Mouse (Mus musculus): Measurements from ENCODE around the gene Tmed8. TPM values are rescaled to one million over a fixed set of nuclear protein-coding genes. Genes with fewer than 3 reads are reported as not detected.

Gene Tmed8
- polyA plus RNA-seq, 1 experiment from 2014 or later: 1.8 TPM

GRCm38 (mm10) chr12:87146966-87147365 lies 53.3 kb downstream of the Tmed8 start, which contains the start of gene Gstz1:
Gene Gstz1, plus strand, starts transcription at chr12:87147165.
- peak; percentile 74 for ATAC-seq (ENCODE audit: insufficient number of reproducible peaks, insufficient read depth, low FRiP score, low read depth)
- Histone ChIP-seq H3K4me1 (ENCODE audit: control insufficient read depth in 2 of 2, insufficient read depth in 2 of 2, low read length in 2 of 2) (peaks cover 0 to 10% of the 10 kb centered on the region in 2 experiments; a peak in 3 of 4 replicates), H3K4me3 (ENCODE audit: control insufficient read depth in 1 of 2, insufficient read depth in 1 of 2, low read depth in 1 of 2, low read length in 2 of 2) (peak within 1 kb of the TSS; percentile 64 to 97), H3K9ac (ENCODE audit: low read length) (peak within 1 kb of the TSS; percentile 86), H3K27me3 (ENCODE audit: control insufficient read depth, insufficient read depth, low read length) (no peaks in the 10 kb centered on the region), H3K36me3 (ENCODE audit: control insufficient read depth, insufficient read depth, low read length) (no peaks in the 10 kb centered on the region), H3K4me2 (ENCODE audit: low read length) (peak within 1 kb of the TSS; percentile 67), H3K27ac (replicated peaks in 1 of 2; ENCODE audit: control insufficient read depth in 1 of 2, insufficient read depth in 1 of 2, low read depth in 2 of 2, low read length in 2 of 2) (peak within 1 kb of the TSS; percentile 88 to 95), H3K9me3 (ENCODE audit: control insufficient read depth, low read length) (peaks cover 7% of the 10 kb centered on the region; the same call in 1 of the 2 replicates)
- WGBS: under 1% methylated on average over 27 of the region's 27 CpGs

- Histone ChIP-seq H3K27ac (replicated peaks in 1 of 2; ENCODE audit: control insufficient read depth in 1 of 2, insufficient read depth in 1 of 2, low read depth in 2 of 2, low read length in 2 of 2) (no peak overlapping the region), H3K9ac (ENCODE audit: low read length) (no peak overlapping the region), H3K4me3 (ENCODE audit: control insufficient read depth in 1 of 2, insufficient read depth in 1 of 2, low read depth in 1 of 2, low read length in 2 of 2) (no peak overlapping the region), H3K4me2 (ENCODE audit: low read length) (no peak overlapping the region), H3K36me3 (ENCODE audit: control insufficient read depth, insufficient read depth, low read length) (peaks cover 9% of the 10 kb centered on the region), H3K27me3 (ENCODE audit: control insufficient read depth, insufficient read depth, low read length) (no peaks in the 10 kb centered on the region), H3K9me3 (ENCODE audit: control insufficient read depth, low read length) (no peaks in the 10 kb centered on the region), H3K4me1 (ENCODE audit: control insufficient read depth in 2 of 2, insufficient read depth in 2 of 2, low read length in 2 of 2) (peaks cover 0 to 23% of the 10 kb centered on the region in 2 experiments; a peak in 2 of 4 replicates)
- ATAC-seq (ENCODE audit: insufficient number of reproducible peaks, insufficient read depth, low FRiP score, low read depth): no peak
- 50% methylated on average over 2 of the region's 2 CpGs for WGBS
Measured at GRCm38 (mm10) chr12:87142156-87142555, 58.1 kb downstream of the Tmed8 start.

GRCm38 (mm10) chr12:87138768-87139167 lies 61.5 kb downstream of the Tmed8 start:
- WGBS: 64% methylated on average over 2 of the region's 2 CpGs
- H3K36me3 ChIP-seq (ENCODE audit: control insufficient read depth, insufficient read depth, low read length): peaks cover 31% of the 10 kb centered on the region

GRCm38 (mm10) chr12:87138342-87138701 lies 61.9 kb downstream of the Tmed8 start:
- ATAC-seq (ENCODE audit: insufficient number of reproducible peaks, insufficient read depth, low FRiP score, low read depth): no peak
- Histone ChIP-seq H3K4me1 (ENCODE audit: control insufficient read depth in 2 of 2, insufficient read depth in 2 of 2, low read length in 2 of 2) (peaks cover 0 to 15% of the 10 kb centered on the region in 2 experiments; a peak in 1 of 4 replicates), H3K27me3 (ENCODE audit: control insufficient read depth, insufficient read depth, low read length) (no peaks in the 10 kb centered on the region), H3K4me3 (ENCODE audit: control insufficient read depth in 1 of 2, insufficient read depth in 1 of 2, low read depth in 1 of 2, low read length in 2 of 2) (no peak overlapping the region), H3K9ac (ENCODE audit: low read length) (no peak overlapping the region), H3K36me3 (ENCODE audit: control insufficient read depth, insufficient read depth, low read length) (peaks cover 35% of the 10 kb centered on the region), H3K9me3 (ENCODE audit: control insufficient read depth, low read length) (no peaks in the 10 kb centered on the region), H3K4me2 (ENCODE audit: low read length) (no peak overlapping the region), H3K27ac (replicated peaks in 1 of 2; ENCODE audit: control insufficient read depth in 1 of 2, insufficient read depth in 1 of 2, low read depth in 2 of 2, low read length in 2 of 2) (no peak overlapping the region)
- 91% methylated on average over 2 of the region's 2 CpGs for WGBS

More at GRCm38 (mm10) chr12:87138768-87139167, 61.5 kb downstream of the Tmed8 start:
- no peaks in the 10 kb centered on the region for H3K9me3 ChIP-seq (ENCODE audit: control insufficient read depth, low read length)
- H3K4me2 ChIP-seq (ENCODE audit: low read length): no peak overlapping the region
- no peak overlapping the region for H3K4me3 ChIP-seq (ENCODE audit: control insufficient read depth in 1 of 2, insufficient read depth in 1 of 2, low read depth in 1 of 2, low read length in 2 of 2)
- H3K4me1 ChIP-seq (ENCODE audit: control insufficient read depth in 2 of 2, insufficient read depth in 2 of 2, low read length in 2 of 2): peaks cover 0 to 15% of the 10 kb centered on the region in 2 experiments; a peak in 1 of 4 replicates
- no peaks in the 10 kb centered on the region for H3K27me3 ChIP-seq (ENCODE audit: control insufficient read depth, insufficient read depth, low read length)
- no peak overlapping the region for H3K9ac ChIP-seq (ENCODE audit: low read length)
- H3K27ac ChIP-seq (replicated peaks in 1 of 2; ENCODE audit: control insufficient read depth in 1 of 2, insufficient read depth in 1 of 2, low read depth in 2 of 2, low read length in 2 of 2): no peak overlapping the region
- no peak for ATAC-seq (ENCODE audit: insufficient number of reproducible peaks, insufficient read depth, low FRiP score, low read depth)

- Histone ChIP-seq H3K27ac (replicated peaks in 1 of 2; ENCODE audit: control insufficient read depth in 1 of 2, insufficient read depth in 1 of 2, low read depth in 2 of 2, low read length in 2 of 2) (no peak overlapping the region), H3K36me3 (ENCODE audit: control insufficient read depth, insufficient read depth, low read length) (peaks cover 38% of the 10 kb centered on the region), H3K4me2 (ENCODE audit: low read length) (no peak overlapping the region), H3K4me3 (ENCODE audit: control insufficient read depth in 1 of 2, insufficient read depth in 1 of 2, low read depth in 1 of 2, low read length in 2 of 2) (no peak overlapping the region), H3K27me3 (ENCODE audit: control insufficient read depth, insufficient read depth, low read length) (no peaks in the 10 kb centered on the region), H3K9ac (ENCODE audit: low read length) (no peak overlapping the region), H3K4me1 (ENCODE audit: control insufficient read depth in 2 of 2, insufficient read depth in 2 of 2, low read length in 2 of 2) (peaks cover 2 to 15% of the 10 kb centered on the region in 2 experiments; a peak in 2 of 4 replicates), H3K9me3 (ENCODE audit: control insufficient read depth, low read length) (no peaks in the 10 kb centered on the region)
- WGBS: 76% methylated on average over 15 of the region's 15 CpGs
- ATAC-seq (ENCODE audit: insufficient number of reproducible peaks, insufficient read depth, low FRiP score, low read depth): no peak
Measured at GRCm38 (mm10) chr12:87137439-87138341, 62.6 kb downstream of the Tmed8 start.

- no peak overlapping the region for H3K9ac ChIP-seq (ENCODE audit: low read length)
- no peak overlapping the region for H3K27ac ChIP-seq (replicated peaks in 1 of 2; ENCODE audit: control insufficient read depth in 1 of 2, insufficient read depth in 1 of 2, low read depth in 2 of 2, low read length in 2 of 2)
- no peak for ATAC-seq (ENCODE audit: insufficient number of reproducible peaks, insufficient read depth, low FRiP score, low read depth)
- peaks cover 2 to 10% of the 10 kb centered on the region in 2 experiments; a peak in 2 of 4 replicates for H3K4me1 ChIP-seq (ENCODE audit: control insufficient read depth in 2 of 2, insufficient read depth in 2 of 2, low read length in 2 of 2)
- H3K4me2 ChIP-seq (ENCODE audit: low read length): no peak overlapping the region
- no peaks in the 10 kb centered on the region for H3K9me3 ChIP-seq (ENCODE audit: control insufficient read depth, low read length)
- H3K27me3 ChIP-seq (ENCODE audit: control insufficient read depth, insufficient read depth, low read length): no peaks in the 10 kb centered on the region
- no peak overlapping the region for H3K4me3 ChIP-seq (ENCODE audit: control insufficient read depth in 1 of 2, insufficient read depth in 1 of 2, low read depth in 1 of 2, low read length in 2 of 2)
- 57% methylated on average over 9 of the region's 9 CpGs for WGBS
- H3K36me3 ChIP-seq (ENCODE audit: control insufficient read depth, insufficient read depth, low read length): peaks cover 60% of the 10 kb centered on the region
Measured at GRCm38 (mm10) chr12:87132784-87133183, 67.5 kb downstream of the Tmed8 start.

- Histone ChIP-seq H3K27ac (replicated peaks in 1 of 2; ENCODE audit: control insufficient read depth in 1 of 2, insufficient read depth in 1 of 2, low read depth in 2 of 2, low read length in 2 of 2) (no peak overlapping the region), H3K9me3 (ENCODE audit: control insufficient read depth, low read length) (no peaks in the 10 kb centered on the region), H3K4me1 (ENCODE audit: control insufficient read depth in 2 of 2, insufficient read depth in 2 of 2, low read length in 2 of 2) (peaks cover 2 to 10% of the 10 kb centered on the region in 2 experiments; a peak in 2 of 4 replicates), H3K4me3 (ENCODE audit: control insufficient read depth in 1 of 2, insufficient read depth in 1 of 2, low read depth in 1 of 2, low read length in 2 of 2) (no peak overlapping the region), H3K9ac (ENCODE audit: low read length) (no peak overlapping the region), H3K4me2 (ENCODE audit: low read length) (no peak overlapping the region), H3K36me3 (ENCODE audit: control insufficient read depth, insufficient read depth, low read length) (peaks cover 60% of the 10 kb centered on the region), H3K27me3 (ENCODE audit: control insufficient read depth, insufficient read depth, low read length) (no peaks in the 10 kb centered on the region)
- WGBS: 76% methylated on average over 6 of the region's 6 CpGs
- ATAC-seq (ENCODE audit: insufficient number of reproducible peaks, insufficient read depth, low FRiP score, low read depth): no peak
Measured at GRCm38 (mm10) chr12:87132210-87132609, 68.0 kb downstream of the Tmed8 start.

All from heart, embryonic 14.5 days (tissue).